Mouse (Mus musculus): ENCODE results near the gene Acta1. TPM values are rescaled to one million over a fixed set of nuclear protein-coding genes. Genes with fewer than 3 reads are reported as not detected.

Acta1 gene
- polyA plus RNA-seq, 1 experiment from 2014 or later, result 90.2 TPM

GRCm38 (mm10) chr8:123891271-123891670 lies 3.3 kb downstream of the Acta1 start:
- H3K4me1 ChIP-seq (ENCODE audit: control insufficient read depth, insufficient read depth, low read length), result no peaks in the 10 kb centered on the region; the same call in 1 of the 2 replicates
- no peaks in the 10 kb centered on the region for H3K9me3 ChIP-seq (ENCODE audit: control insufficient read depth, low read length)
- H3K27ac ChIP-seq (ENCODE audit: low read depth, low read length), result no peak overlapping the region
- H3K36me3 ChIP-seq (ENCODE audit: control insufficient read depth, insufficient read depth, low read length), result no peaks in the 10 kb centered on the region
- WGBS, result under 1% methylated on average over 11 of the region's 11 CpGs
- peak overlapping the region; percentile 43 for H3K4me2 ChIP-seq (ENCODE audit: low read depth)
- 0 out of 2 replicates have a peak overlapping the region, but pooled peaks have one; percentile 1 for H3K9ac ChIP-seq (ENCODE audit: low read length)
- H3K27me3 ChIP-seq (ENCODE audit: control insufficient read depth, insufficient read depth, low read length), result peaks cover 54% of the 10 kb centered on the region
- DNase-seq (ENCODE audit: low spot score) (peak; percentile 75), ATAC-seq (ENCODE audit: insufficient read depth, low FRiP score, low TSS enrichment) (no peak)
- H3K4me3 ChIP-seq (ENCODE audit: low read depth, low read length), result peak overlapping the region; percentile 24; the same call in 1 of the 2 replicates

GRCm38 (mm10) chr8:123889797-123890196 lies 4.8 kb downstream of the Acta1 start:
- no peak for ATAC-seq (ENCODE audit: insufficient read depth, low FRiP score, low TSS enrichment)
- no peak overlapping the region for H3K9ac ChIP-seq (ENCODE audit: low read length)
- no peak overlapping the region for H3K4me3 ChIP-seq (ENCODE audit: low read depth, low read length)
- H3K4me1 ChIP-seq (ENCODE audit: control insufficient read depth, insufficient read depth, low read length), result no peaks in the 10 kb centered on the region; the same call in 1 of the 2 replicates
- no peak for DNase-seq (ENCODE audit: low spot score)
- WGBS, result 62% methylated on average over 4 of the region's 4 CpGs
- H3K9me3 ChIP-seq (ENCODE audit: control insufficient read depth, low read length), result no peaks in the 10 kb centered on the region
- no peaks in the 10 kb centered on the region for H3K36me3 ChIP-seq (ENCODE audit: control insufficient read depth, insufficient read depth, low read length)
- peaks cover 51% of the 10 kb centered on the region for H3K27me3 ChIP-seq (ENCODE audit: control insufficient read depth, insufficient read depth, low read length)
- no peak overlapping the region for H3K4me2 ChIP-seq (ENCODE audit: low read depth)
- no peak overlapping the region for H3K27ac ChIP-seq (ENCODE audit: low read depth, low read length)

GRCm38 (mm10) chr8:123887956-123888355 lies 6.6 kb downstream of the Acta1 start:
- no peak overlapping the region for H3K9ac ChIP-seq (ENCODE audit: low read length)
- 90% methylated on average over 2 of the region's 2 CpGs for WGBS
- no peaks in the 10 kb centered on the region for H3K36me3 ChIP-seq (ENCODE audit: control insufficient read depth, insufficient read depth, low read length)
- H3K4me3 ChIP-seq (ENCODE audit: low read depth, low read length), result no peak overlapping the region
- H3K27me3 ChIP-seq (ENCODE audit: control insufficient read depth, insufficient read depth, low read length), result peaks cover 37% of the 10 kb centered on the region
- DNase-seq (ENCODE audit: low spot score) (no peak), ATAC-seq (ENCODE audit: insufficient read depth, low FRiP score, low TSS enrichment) (no peak)
- H3K27ac ChIP-seq (ENCODE audit: low read depth, low read length), result no peak overlapping the region
- H3K4me2 ChIP-seq (ENCODE audit: low read depth), result no peak overlapping the region
- no peaks in the 10 kb centered on the region; the same call in 1 of the 2 replicates for H3K4me1 ChIP-seq (ENCODE audit: control insufficient read depth, insufficient read depth, low read length)
- H3K9me3 ChIP-seq (ENCODE audit: control insufficient read depth, low read length), result no peaks in the 10 kb centered on the region

GRCm38 (mm10) chr8:123887163-123887562 lies 7.4 kb downstream of the Acta1 start:
- Histone ChIP-seq H3K9ac (ENCODE audit: low read length) (no peak overlapping the region), H3K27me3 (ENCODE audit: control insufficient read depth, insufficient read depth, low read length) (peaks cover 29% of the 10 kb centered on the region), H3K4me3 (ENCODE audit: low read depth, low read length) (no peak overlapping the region), H3K4me1 (ENCODE audit: control insufficient read depth, insufficient read depth, low read length) (no peaks in the 10 kb centered on the region; the same call in 1 of the 2 replicates), H3K27ac (ENCODE audit: low read depth, low read length) (no peak overlapping the region), H3K4me2 (ENCODE audit: low read depth) (no peak overlapping the region), H3K36me3 (ENCODE audit: control insufficient read depth, insufficient read depth, low read length) (no peaks in the 10 kb centered on the region), H3K9me3 (ENCODE audit: control insufficient read depth, low read length) (no peaks in the 10 kb centered on the region)
- no peak for DNase-seq (ENCODE audit: low spot score)
- 97% methylated on average over 4 of the region's 4 CpGs for WGBS
- ATAC-seq (ENCODE audit: insufficient read depth, low FRiP score, low TSS enrichment), result no peak

GRCm38 (mm10) chr8:123884721-123885565 lies 9.6 kb downstream of the Acta1 start:
- H3K4me2 ChIP-seq (ENCODE audit: low read depth), result no peak overlapping the region
- no peak overlapping the region for H3K27ac ChIP-seq (ENCODE audit: low read depth, low read length)
- 10% methylated on average over 13 of the region's 14 CpGs for WGBS
- peak; percentile 21 for DNase-seq (ENCODE audit: low spot score)
- no peaks in the 10 kb centered on the region; the same call in 1 of the 2 replicates for H3K4me1 ChIP-seq (ENCODE audit: control insufficient read depth, insufficient read depth, low read length)
- no peaks in the 10 kb centered on the region for H3K36me3 ChIP-seq (ENCODE audit: control insufficient read depth, insufficient read depth, low read length)
- no peak overlapping the region for H3K4me3 ChIP-seq (ENCODE audit: low read depth, low read length)
- peak; percentile 45; the same call in 1 of the 2 replicates for ATAC-seq (ENCODE audit: insufficient read depth, low FRiP score, low TSS enrichment)
- peaks cover 9% of the 10 kb centered on the region for H3K27me3 ChIP-seq (ENCODE audit: control insufficient read depth, insufficient read depth, low read length)
- no peaks in the 10 kb centered on the region for H3K9me3 ChIP-seq (ENCODE audit: control insufficient read depth, low read length)
- H3K9ac ChIP-seq (ENCODE audit: low read length), result no peak overlapping the region

GRCm38 (mm10) chr8:123883094-123883493 lies 11.5 kb downstream of the Acta1 start:
- Histone ChIP-seq H3K9me3 (ENCODE audit: control insufficient read depth, low read length) (no peaks in the 10 kb centered on the region), H3K4me2 (ENCODE audit: low read depth) (no peak overlapping the region), H3K4me1 (ENCODE audit: control insufficient read depth, insufficient read depth, low read length) (no peaks in the 10 kb centered on the region; the same call in 1 of the 2 replicates), H3K4me3 (ENCODE audit: low read depth, low read length) (no peak overlapping the region), H3K27me3 (ENCODE audit: control insufficient read depth, insufficient read depth, low read length) (peaks cover 9% of the 10 kb centered on the region), H3K27ac (ENCODE audit: low read depth, low read length) (no peak overlapping the region), H3K36me3 (ENCODE audit: control insufficient read depth, insufficient read depth, low read length) (no peaks in the 10 kb centered on the region), H3K9ac (ENCODE audit: low read length) (no peak overlapping the region)
- ATAC-seq (ENCODE audit: insufficient read depth, low FRiP score, low TSS enrichment) (no peak), DNase-seq (ENCODE audit: low spot score) (no peak)
- 69% methylated on average over 4 of the region's 4 CpGs for WGBS

- DNase-seq (ENCODE audit: low spot score) (no peak), ATAC-seq (ENCODE audit: insufficient read depth, low FRiP score, low TSS enrichment) (no peak)
- Histone ChIP-seq H3K4me1 (ENCODE audit: control insufficient read depth, insufficient read depth, low read length) (no peaks in the 10 kb centered on the region; the same call in 1 of the 2 replicates), H3K9me3 (ENCODE audit: control insufficient read depth, low read length) (no peaks in the 10 kb centered on the region), H3K9ac (ENCODE audit: low read length) (no peak overlapping the region), H3K4me3 (ENCODE audit: low read depth, low read length) (no peak overlapping the region), H3K27me3 (ENCODE audit: control insufficient read depth, insufficient read depth, low read length) (peaks cover 9% of the 10 kb centered on the region), H3K4me2 (ENCODE audit: low read depth) (no peak overlapping the region), H3K36me3 (ENCODE audit: control insufficient read depth, insufficient read depth, low read length) (no peaks in the 10 kb centered on the region), H3K27ac (ENCODE audit: low read depth, low read length) (no peak overlapping the region)
- WGBS, result 90% methylated on average over 2 of the region's 2 CpGs
These were observed 12.1 kb downstream of the Acta1 start for GRCm38 (mm10) chr8:123882412-123882811.

DNA sequence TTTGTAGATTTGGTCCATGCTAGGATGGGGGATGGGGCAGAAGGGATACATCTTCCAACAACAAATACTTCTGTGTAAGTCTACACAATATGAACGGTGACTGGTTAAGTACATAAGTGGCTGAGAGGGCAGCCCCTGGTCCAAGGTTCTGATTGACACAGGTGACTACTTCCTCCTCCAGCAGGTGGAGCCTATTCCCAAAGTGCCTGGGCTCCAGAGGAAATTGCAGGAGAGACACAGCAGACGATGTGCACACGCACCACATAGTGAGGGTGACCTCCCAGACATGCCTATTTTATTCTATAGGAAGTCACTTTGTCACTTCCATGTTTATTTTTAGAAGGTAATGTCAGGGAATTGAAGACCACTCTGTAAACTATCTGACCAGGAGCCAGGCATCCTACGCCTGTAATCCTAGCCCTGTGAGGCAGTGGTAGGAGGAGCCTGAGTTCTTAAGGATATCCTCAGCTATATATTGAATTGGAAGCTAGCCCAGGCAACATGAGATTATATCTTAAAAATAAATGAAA lies 13.7 kb downstream of the Acta1 start:
- no peak for DNase-seq (ENCODE audit: low spot score)
- no peak overlapping the region for H3K4me3 ChIP-seq (ENCODE audit: low read depth, low read length)
- no peak for ATAC-seq (ENCODE audit: insufficient read depth, low FRiP score, low TSS enrichment)
- no peaks in the 10 kb centered on the region for H3K9me3 ChIP-seq (ENCODE audit: control insufficient read depth, low read length)
- H3K27me3 ChIP-seq (ENCODE audit: control insufficient read depth, insufficient read depth, low read length), result peaks cover 7% of the 10 kb centered on the region
- WGBS, result 53% methylated on average over 4 of the region's 4 CpGs
- no peak overlapping the region for H3K4me2 ChIP-seq (ENCODE audit: low read depth)
- H3K4me1 ChIP-seq (ENCODE audit: control insufficient read depth, insufficient read depth, low read length), result no peaks in the 10 kb centered on the region; the same call in 1 of the 2 replicates
- H3K36me3 ChIP-seq (ENCODE audit: control insufficient read depth, insufficient read depth, low read length), result no peaks in the 10 kb centered on the region
- H3K27ac ChIP-seq (ENCODE audit: low read depth, low read length), result no peak overlapping the region
- no peak overlapping the region for H3K9ac ChIP-seq (ENCODE audit: low read length)

Measured in neural tube, embryonic 11.5 days (tissue).